Mouse (Mus musculus) forebrain, embryonic 13.5 days (tissue): ENCODE measurements around the gene Errfi1. TPM values are rescaled to one million over a fixed set of nuclear protein-coding genes. Genes with fewer than 3 reads are reported as not detected.
"Not testable (repeated sequence)": the region's sequence is repeated elsewhere in the genome, so short reads cannot be mapped to it uniquely, and the experiment has no call there.

ENCODE experiments used
- ATAC-seq: fragments of 200-750 bp; cut with Nextera tagmentation; 2 replicates; pipeline ENCODE4 v1.8.0; 2017
- H3K27ac ChIP-seq: fragments of 300-500 bp; sonication (generic); 2 replicates; pipeline ENCODE4 v1.5.1; 2015; ENCODE audit warnings: inconsistent platforms, mild to moderate bottlenecking, moderate library complexity
- H3K27me3 ChIP-seq: fragments of 300-500 bp; sonication (generic); 2 replicates; pipeline ENCODE4 v1.6.1; 2015; ENCODE audit warnings: mild to moderate bottlenecking, inconsistent platforms
- H3K36me3 ChIP-seq: fragments of 300-500 bp; sonication (generic); 2 replicates; pipeline ENCODE4 v1.6.1; 2015; ENCODE audit warnings: mild to moderate bottlenecking, inconsistent platforms; ENCODE audit not compliant: poor library complexity, severe bottlenecking
- H3K4me1 ChIP-seq: fragments of 300-500 bp; sonication (generic); 2 replicates; pipeline ENCODE4 v1.6.1; 2015; ENCODE audit warnings: inconsistent platforms
- H3K4me2 ChIP-seq: fragments of 300-500 bp; sonication (generic); 2 replicates; pipeline ENCODE4 v1.6.1; 2015; ENCODE audit warnings: inconsistent platforms, mild to moderate bottlenecking, moderate library complexity
- H3K4me3 ChIP-seq: fragments of 300-500 bp; sonication (generic); 2 replicates; pipeline ENCODE4 v1.5.1; 2015; ENCODE audit warnings: mild to moderate bottlenecking, inconsistent platforms
- H3K9ac ChIP-seq: fragments of 300-500 bp; sonication (generic); 2 replicates; pipeline ENCODE4 v1.6.1; 2015; ENCODE audit warnings: mild to moderate bottlenecking, inconsistent platforms
- H3K9me3 ChIP-seq: fragments of 300-500 bp; sonication (generic); replicated peaks from 2 replicates; pipeline ENCODE4 v1.6.1; 2016; ENCODE audit warnings: inconsistent platforms
- WGBS: fragments of 180-500 bp; shearing (Covaris S2); methylation state at CpG from one replicate; pipeline ENCODE4 v1.1.7; 2015; 5-methylcytosine and 5-hydroxymethylcytosine counted together
- polyA plus RNA-seq: library from polyadenylated mRNA; unstranded; fragments of >200 nt; fragmentation: Nextera tagmentation; extraction: Ambion mirVana; gene quantifications from 2 replicates; pipeline ENCODE4 v1.2.1, GENCODE M21; 2015

The Errfi1 gene
- polyA plus RNA-seq, 1 experiment from 2014 or later = 13.7 TPM

- peaks cover 24% of the 10 kb centered on the region for H3K36me3 ChIP-seq
- no peak overlapping the region for H3K4me2 ChIP-seq
- no peaks in the 10 kb centered on the region for H3K27me3 ChIP-seq
- no peaks in the 10 kb centered on the region for H3K9me3 ChIP-seq
- H3K27ac ChIP-seq = no peak overlapping the region
- H3K9ac ChIP-seq = no peak overlapping the region
- WGBS = 75% methylated on average over 17 of the region's 17 CpGs
- no peak for ATAC-seq
- no peak overlapping the region for H3K4me3 ChIP-seq
- H3K4me1 ChIP-seq = peaks cover 16% of the 10 kb centered on the region
These were observed 15.8 kb downstream of the Errfi1 start for GRCm38 (mm10) chr4:150869276-150870197.

- WGBS = 86% methylated on average over 13 of the region's 13 CpGs
These were observed 17.3 kb downstream of the Errfi1 start for GRCm38 (mm10) chr4:150870963-150871391.

GRCm38 (mm10) chr4:150871392-150872138 lies 17.8 kb downstream of the Errfi1 start:
- H3K4me3 ChIP-seq = no peak overlapping the region
- no peaks in the 10 kb centered on the region for H3K27me3 ChIP-seq
- no peak for ATAC-seq
- 27% methylated on average over 10 of the region's 10 CpGs for WGBS
- no peaks in the 10 kb centered on the region for H3K9me3 ChIP-seq
- H3K9ac ChIP-seq = no peak overlapping the region
- peaks cover 15% of the 10 kb centered on the region for H3K36me3 ChIP-seq
- no peak overlapping the region; the same call in 1 of the 2 replicates for H3K27ac ChIP-seq
- H3K4me2 ChIP-seq = no peak overlapping the region
- peaks cover 16% of the 10 kb centered on the region for H3K4me1 ChIP-seq

More at GRCm38 (mm10) chr4:150870963-150871391, 17.3 kb downstream of the Errfi1 start:
- Histone ChIP-seq H3K4me3 (no peak overlapping the region), H3K36me3 (peaks cover 21% of the 10 kb centered on the region), H3K27me3 (no peaks in the 10 kb centered on the region), H3K4me2 (no peak overlapping the region), H3K9me3 (no peaks in the 10 kb centered on the region), H3K9ac (no peak overlapping the region), H3K4me1 (peaks cover 16% of the 10 kb centered on the region), H3K27ac (no peak overlapping the region)
- no peak for ATAC-seq

- Histone ChIP-seq H3K9me3 (no peaks in the 10 kb centered on the region), H3K27me3 (no peaks in the 10 kb centered on the region), H3K4me2 (no peak overlapping the region), H3K4me3 (no peak overlapping the region), H3K9ac (no peak overlapping the region), H3K36me3 (peaks cover 9% of the 10 kb centered on the region), H3K4me1 (peaks cover 16% of the 10 kb centered on the region), H3K27ac (no peak overlapping the region; the same call in 1 of the 2 replicates)
- WGBS = 49% methylated on average over 9 of the region's 9 CpGs
- ATAC-seq = no peak
These were observed 18.5 kb downstream of the Errfi1 start for GRCm38 (mm10) chr4:150872139-150872651.

GRCm38 (mm10) chr4:150872681-150873080 lies 19.0 kb downstream of the Errfi1 start:
- peaks cover 16% of the 10 kb centered on the region for H3K4me1 ChIP-seq
- H3K4me2 ChIP-seq = no peak overlapping the region
- H3K9ac ChIP-seq = no peak overlapping the region
- no peaks in the 10 kb centered on the region for H3K27me3 ChIP-seq
- H3K27ac ChIP-seq = no peak overlapping the region
- whole genome bisulfite sequencing = 83% methylated on average over 8 of the region's 8 CpGs
- no peaks in the 10 kb centered on the region for H3K9me3 ChIP-seq
- no peak overlapping the region for H3K4me3 ChIP-seq
- ATAC-seq = no peak
- H3K36me3 ChIP-seq = 0 out of 2 replicates have a peak, but pooled peaks cover 4% of the 10 kb centered on the region

- H3K9ac ChIP-seq, H3K27ac ChIP-seq, ATAC-seq, H3K4me3 ChIP-seq, H3K27me3 ChIP-seq, H3K36me3 ChIP-seq, H3K4me2 ChIP-seq: not testable (repeated sequence)
- H3K4me1 ChIP-seq = peaks cover 16% of the 10 kb centered on the region
- peaks cover 14% of the 10 kb centered on the region for H3K9me3 ChIP-seq
- 75% methylated on average over 4 of the region's 4 CpGs for WGBS
These were observed 20.7 kb downstream of the Errfi1 start for GRCm38 (mm10) chr4:150874416-150874815.

GRCm38 (mm10) chr4:150875393-150875792 lies 21.7 kb downstream of the Errfi1 start:
- Histone ChIP-seq H3K4me1 (peaks cover 16% of the 10 kb centered on the region), H3K36me3 (0 out of 2 replicates have a peak, but pooled peaks cover 5% of the 10 kb centered on the region), H3K4me2 (no peak overlapping the region), H3K9me3 (peaks cover 21% of the 10 kb centered on the region), H3K4me3 (no peak overlapping the region), H3K27ac (no peak overlapping the region), H3K9ac (no peak overlapping the region), H3K27me3 (no peaks in the 10 kb centered on the region)
- no peak for ATAC-seq
- WGBS = 91% methylated on average over 10 of the region's 10 CpGs

GRCm38 (mm10) chr4:150879631-150880030 lies 25.9 kb downstream of the Errfi1 start:
- Histone ChIP-seq H3K4me3 (no peak overlapping the region), H3K4me1 (no peaks in the 10 kb centered on the region), H3K27ac (no peak overlapping the region), H3K9ac (no peak overlapping the region), H3K9me3 (peaks cover 21% of the 10 kb centered on the region), H3K36me3 (0 out of 2 replicates have a peak, but pooled peaks cover 5% of the 10 kb centered on the region), H3K27me3 (no peaks in the 10 kb centered on the region), H3K4me2 (no peak overlapping the region)
- WGBS = 97% methylated on average over 22 of the region's 22 CpGs
- ATAC-seq = no peak

GRCm38 (mm10) chr4:150880364-150880763 lies 26.6 kb downstream of the Errfi1 start:
- no peak overlapping the region for H3K27ac ChIP-seq
- 0 out of 2 replicates have a peak, but pooled peaks cover 5% of the 10 kb centered on the region for H3K36me3 ChIP-seq
- no peak overlapping the region for H3K4me3 ChIP-seq
- H3K4me1 ChIP-seq = no peaks in the 10 kb centered on the region
- peaks cover 21% of the 10 kb centered on the region for H3K9me3 ChIP-seq
- no peaks in the 10 kb centered on the region for H3K27me3 ChIP-seq
- ATAC-seq = no peak
- no peak overlapping the region for H3K4me2 ChIP-seq
- H3K9ac ChIP-seq = no peak overlapping the region
- 88% methylated on average over 5 of the region's 5 CpGs for WGBS

GRCm38 (mm10) chr4:150882632-150883031 lies 28.9 kb downstream of the Errfi1 start:
- no peak overlapping the region for H3K4me2 ChIP-seq
- no peaks in the 10 kb centered on the region for H3K4me1 ChIP-seq
- peaks cover 21% of the 10 kb centered on the region for H3K9me3 ChIP-seq
- H3K36me3 ChIP-seq = 0 out of 2 replicates have a peak, but pooled peaks cover 5% of the 10 kb centered on the region
- 88% methylated on average over 5 of the region's 5 CpGs for WGBS
- H3K9ac ChIP-seq = no peak overlapping the region
- H3K27ac ChIP-seq = no peak overlapping the region
- H3K4me3 ChIP-seq = no peak overlapping the region
- H3K27me3 ChIP-seq = no peaks in the 10 kb centered on the region
- no peak for ATAC-seq

GRCm38 (mm10) chr4:150887903-150888302 lies 34.2 kb downstream of the Errfi1 start:
- Histone ChIP-seq H3K4me1 (peaks cover 8% of the 10 kb centered on the region), H3K36me3 (no peaks in the 10 kb centered on the region), H3K27ac (no peak overlapping the region), H3K9ac (no peak overlapping the region), H3K27me3 (no peaks in the 10 kb centered on the region), H3K4me2 (no peak overlapping the region), H3K9me3 (no peaks in the 10 kb centered on the region), H3K4me3 (no peak overlapping the region)
- no peak for ATAC-seq
- 81% methylated on average over 5 of the region's 5 CpGs for WGBS

GRCm38 (mm10) chr4:150888492-150888891 lies 34.8 kb downstream of the Errfi1 start:
- H3K27me3 ChIP-seq = no peaks in the 10 kb centered on the region
- H3K36me3 ChIP-seq = no peaks in the 10 kb centered on the region
- no peak overlapping the region for H3K9ac ChIP-seq
- 98% methylated on average over 4 of the region's 4 CpGs for WGBS
- H3K9me3 ChIP-seq = no peaks in the 10 kb centered on the region
- H3K4me2 ChIP-seq = no peak overlapping the region
- peaks cover 8% of the 10 kb centered on the region for H3K4me1 ChIP-seq
- H3K4me3 ChIP-seq = no peak overlapping the region
- no peak for ATAC-seq
- H3K27ac ChIP-seq = no peak overlapping the region
